Mouse (Mus musculus) embryonic facial prominence, embryonic 10.5 days (tissue): ENCODE measurements around the gene Dnajc1. TPM values are rescaled to one million over a fixed set of nuclear protein-coding genes. Genes with fewer than 3 reads are reported as not detected.

Experiments used
- DNase-seq: peaks from one replicate; pipeline ENCODE4 v3.0.0-alpha.2; 2017; ENCODE audit warnings: low spot score
- H3K27ac ChIP-seq: fragments of 300-500 bp; sonication (generic); replicated peaks from 2 replicates; pipeline ENCODE4 v1.5.1; 2016; ENCODE audit warnings: mild to moderate bottlenecking
- H3K27me3 ChIP-seq: fragments of 300-500 bp; sonication (generic); replicated peaks from 2 replicates; pipeline ENCODE4 v1.6.1; 2016; ENCODE audit warnings: low read depth, mild to moderate bottlenecking; ENCODE audit not compliant: poor library complexity, severe bottlenecking
- H3K36me3 ChIP-seq: fragments of 300-500 bp; sonication (generic); replicated peaks from 2 replicates; pipeline ENCODE4 v1.6.1; 2016; ENCODE audit warnings: mild to moderate bottlenecking, moderate library complexity
- H3K4me1 ChIP-seq: fragments of 300-500 bp; sonication (generic); 2 replicates; pipeline ENCODE4 v1.6.1; 2016
- H3K4me3 ChIP-seq: fragments of 300-500 bp; sonication (generic); 2 replicates; pipeline ENCODE4 v1.5.1; 2016; ENCODE audit warnings: mild to moderate bottlenecking, moderate library complexity
- H3K9me3 ChIP-seq: fragments of 300-500 bp; sonication (generic); 2 replicates; pipeline ENCODE4 v1.6.1; 2016; ENCODE audit warnings: mild to moderate bottlenecking
- WGBS: fragments of 180-500 bp; shearing (Covaris S2); methylation state at CpG from one replicate; pipeline ENCODE4 v1.1.7; 2016; 5-methylcytosine and 5-hydroxymethylcytosine counted together
- polyA plus RNA-seq: library from polyadenylated mRNA; unstranded; fragments of >200 nt; fragmentation: Nextera tagmentation; extraction: Ambion mirVana; gene quantifications from 2 replicates; pipeline ENCODE4 v1.2.1, GENCODE M21; 2016

The Dnajc1 gene
- polyA plus RNA-seq, 1 experiment from 2014 or later: 30.6 TPM

DNA sequence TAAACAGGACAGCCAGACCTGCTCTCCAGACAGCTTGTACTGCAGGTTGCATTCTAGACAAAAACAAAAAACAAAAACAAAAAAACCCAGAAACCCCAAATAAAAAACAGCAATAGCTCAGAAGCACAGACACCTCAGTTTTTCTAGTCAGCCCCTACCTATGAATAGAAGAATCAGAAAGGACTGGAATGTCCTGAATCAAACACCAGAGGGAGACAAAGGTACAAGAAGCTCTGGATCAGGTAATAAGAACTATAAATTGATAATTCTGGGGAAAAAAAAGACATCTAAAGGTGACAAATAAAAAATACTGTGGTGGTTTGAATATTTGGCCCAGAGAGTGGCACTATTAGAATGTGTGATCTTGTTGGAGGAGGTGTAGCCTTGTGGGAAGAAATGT is 37.3 kb downstream of the Dnajc1 start:
- Histone ChIP-seq H3K4me1 (no peaks in the 10 kb centered on the region), H3K27ac (no peak overlapping the region), H3K4me3 (no peak overlapping the region), H3K9me3 (peaks cover 7% of the 10 kb centered on the region; the same call in 1 of the 2 replicates), H3K27me3 (no peaks in the 10 kb centered on the region), H3K36me3 (peaks cover 10% of the 10 kb centered on the region)
- DNase-seq: no peak

DNA sequence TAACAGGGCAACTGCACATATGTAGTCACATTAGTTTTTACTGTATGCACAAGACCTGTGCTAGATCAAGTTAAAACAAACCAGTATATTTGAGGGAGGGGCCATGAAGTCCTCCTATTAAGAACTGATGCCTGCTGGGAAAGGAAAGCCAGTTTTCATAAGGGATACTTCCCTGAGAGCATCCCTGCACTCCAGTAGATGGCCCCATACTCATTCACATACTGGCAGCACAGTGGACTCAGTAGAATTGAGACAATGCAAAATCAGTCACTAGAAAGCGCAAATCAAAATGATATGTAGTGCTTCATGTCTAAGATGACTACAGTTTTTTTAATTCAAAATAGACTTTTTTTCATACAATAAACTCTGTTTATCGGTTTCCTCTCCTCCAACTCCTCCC is 40.0 kb downstream of the Dnajc1 start:
- Histone ChIP-seq H3K27me3 (no peaks in the 10 kb centered on the region), H3K27ac (no peak overlapping the region), H3K36me3 (peaks cover 10% of the 10 kb centered on the region), H3K9me3 (peaks cover 7% of the 10 kb centered on the region; the same call in 1 of the 2 replicates), H3K4me1 (no peaks in the 10 kb centered on the region), H3K4me3 (no peak overlapping the region)
- no peak for DNase-seq
- 92% methylated on average over 2 of the region's 2 CpGs for WGBS

DNA sequence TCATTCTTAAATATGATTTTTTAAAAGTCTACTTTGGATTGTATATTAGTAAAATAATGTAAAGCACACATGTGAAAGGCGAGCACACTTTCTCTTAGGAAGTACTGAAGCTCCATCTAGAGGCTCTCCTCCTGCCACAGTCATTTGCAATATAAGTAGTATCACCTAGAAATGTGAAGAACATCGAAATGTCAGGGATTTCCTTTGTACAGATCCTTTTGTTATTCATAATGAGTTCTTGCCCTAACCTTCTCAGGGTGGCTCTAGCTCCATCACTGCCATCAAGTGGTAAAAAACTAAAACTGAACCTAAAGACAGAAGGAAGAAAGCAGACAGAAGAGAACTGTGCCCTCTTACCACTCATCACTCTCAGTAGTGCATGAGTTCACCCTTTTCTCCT is 49.2 kb downstream of the Dnajc1 start:
- peaks cover 5% of the 10 kb centered on the region; the same call in 1 of the 2 replicates for H3K36me3 ChIP-seq
- no peak for DNase-seq
- WGBS: 62% methylated on average over 2 of the region's 2 CpGs

DNA sequence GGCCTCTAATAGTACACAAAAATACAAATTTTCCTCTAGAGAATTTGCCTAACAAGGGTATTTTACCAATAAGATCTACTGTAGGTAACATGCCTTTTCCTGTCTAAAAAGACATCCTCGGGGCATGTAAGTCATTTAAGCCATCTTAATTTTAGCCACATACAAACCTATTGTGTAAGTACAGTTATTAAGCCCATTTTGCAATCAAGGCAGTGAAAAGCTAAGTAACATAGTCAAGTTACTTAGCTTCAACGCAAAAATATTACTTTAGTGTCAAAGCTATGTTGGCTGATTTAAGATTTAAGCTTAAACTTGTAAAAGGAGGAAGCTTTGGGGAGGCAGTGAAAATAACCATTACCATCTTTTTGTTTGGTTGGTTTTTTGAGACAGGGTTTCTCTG is 74.0 kb downstream of the Dnajc1 start:
- no peak for DNase-seq
- Histone ChIP-seq H3K9me3 (peaks cover 7% of the 10 kb centered on the region; the same call in 1 of the 2 replicates), H3K4me1 (peaks cover 44% of the 10 kb centered on the region), H3K36me3 (peaks cover 15% of the 10 kb centered on the region), H3K4me3 (no peak overlapping the region), H3K27ac (no peak overlapping the region), H3K27me3 (no peaks in the 10 kb centered on the region)
- 70% methylated on average over 2 of the region's 2 CpGs for WGBS

More for the DNA sequence above, 49.2 kb downstream of the Dnajc1 start:
- H3K4me1 ChIP-seq: no peaks in the 10 kb centered on the region
- no peaks in the 10 kb centered on the region for H3K27me3 ChIP-seq
- H3K9me3 ChIP-seq: no peaks in the 10 kb centered on the region
- H3K4me3 ChIP-seq: no peak overlapping the region
- no peak overlapping the region for H3K27ac ChIP-seq

DNA sequence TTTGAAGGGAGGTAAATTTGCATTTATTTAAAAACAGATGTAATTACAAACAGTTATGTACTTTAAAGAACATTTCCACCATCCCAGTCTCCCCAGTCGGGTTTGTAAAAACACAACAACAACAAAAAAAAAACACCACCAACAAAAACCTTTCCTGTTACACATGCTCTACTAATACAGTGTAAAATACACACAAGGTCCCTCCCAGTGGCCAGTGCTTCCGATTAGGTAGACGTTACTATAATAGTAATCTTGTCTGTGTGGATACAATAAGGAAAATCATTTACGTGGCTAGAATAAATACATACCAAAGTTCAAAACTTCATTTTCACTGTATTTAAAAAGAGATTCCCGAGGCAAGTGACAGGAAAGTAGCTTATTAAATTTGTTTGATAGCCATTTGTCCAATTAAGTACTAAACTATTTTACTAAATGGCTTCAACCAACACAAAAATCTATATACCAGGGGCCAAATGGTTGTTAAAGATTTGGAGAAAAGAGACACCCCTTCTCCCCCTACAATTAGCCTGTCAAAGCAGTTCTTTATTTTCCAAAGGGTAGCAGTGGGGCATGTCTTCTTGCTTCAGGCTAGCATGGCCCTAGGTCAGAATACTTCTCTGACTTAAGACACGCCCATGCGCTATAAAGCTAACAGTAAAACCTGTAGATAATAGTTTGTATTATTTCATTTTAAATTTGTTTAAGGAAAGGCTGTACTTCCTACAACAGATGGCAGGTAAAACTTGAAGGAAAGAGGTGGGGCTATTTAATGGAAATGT is 74.9 kb downstream of the Dnajc1 start:
- H3K4me1 ChIP-seq: peaks cover 48% of the 10 kb centered on the region
- 0 out of 2 replicates have a peak overlapping the region, but pooled peaks have one; percentile 41 for H3K27ac ChIP-seq
- no peaks in the 10 kb centered on the region for H3K27me3 ChIP-seq
- 35% methylated on average over 7 of the region's 7 CpGs for WGBS
- no peak overlapping the region for H3K4me3 ChIP-seq
- H3K9me3 ChIP-seq: peaks cover 7% of the 10 kb centered on the region; the same call in 1 of the 2 replicates
- no peak for DNase-seq
- peaks cover 13% of the 10 kb centered on the region for H3K36me3 ChIP-seq

DNA sequence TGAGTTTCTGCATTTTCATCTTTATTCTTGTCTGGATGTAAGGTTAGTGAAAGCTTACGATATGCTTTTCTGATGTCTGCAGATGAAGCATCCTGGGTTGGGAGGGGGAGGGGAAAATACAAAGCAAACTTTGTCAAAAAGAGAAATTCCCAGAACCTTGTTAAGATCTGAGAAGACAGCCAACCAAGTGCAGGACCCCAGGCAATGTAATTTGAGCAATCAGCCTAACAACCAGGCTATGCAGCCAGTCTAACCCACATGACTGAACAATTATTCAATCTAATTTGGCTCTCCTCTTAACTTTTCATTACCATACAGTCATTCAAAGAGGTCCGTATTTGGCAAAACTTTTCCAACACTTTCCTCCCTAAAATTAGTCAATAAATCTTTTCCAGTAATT is 75.7 kb downstream of the Dnajc1 start:
- H3K27me3 ChIP-seq: no peaks in the 10 kb centered on the region
- peak overlapping the region; percentile 44 for H3K4me3 ChIP-seq
- WGBS: 15% methylated on average over 2 of the region's 2 CpGs
- H3K4me1 ChIP-seq: peaks cover 48% of the 10 kb centered on the region
- H3K27ac ChIP-seq: no peak overlapping the region
- peaks cover 6% of the 10 kb centered on the region; the same call in 1 of the 2 replicates for H3K9me3 ChIP-seq
- H3K36me3 ChIP-seq: peaks cover 7% of the 10 kb centered on the region
- DNase-seq: peak; percentile 64

DNA sequence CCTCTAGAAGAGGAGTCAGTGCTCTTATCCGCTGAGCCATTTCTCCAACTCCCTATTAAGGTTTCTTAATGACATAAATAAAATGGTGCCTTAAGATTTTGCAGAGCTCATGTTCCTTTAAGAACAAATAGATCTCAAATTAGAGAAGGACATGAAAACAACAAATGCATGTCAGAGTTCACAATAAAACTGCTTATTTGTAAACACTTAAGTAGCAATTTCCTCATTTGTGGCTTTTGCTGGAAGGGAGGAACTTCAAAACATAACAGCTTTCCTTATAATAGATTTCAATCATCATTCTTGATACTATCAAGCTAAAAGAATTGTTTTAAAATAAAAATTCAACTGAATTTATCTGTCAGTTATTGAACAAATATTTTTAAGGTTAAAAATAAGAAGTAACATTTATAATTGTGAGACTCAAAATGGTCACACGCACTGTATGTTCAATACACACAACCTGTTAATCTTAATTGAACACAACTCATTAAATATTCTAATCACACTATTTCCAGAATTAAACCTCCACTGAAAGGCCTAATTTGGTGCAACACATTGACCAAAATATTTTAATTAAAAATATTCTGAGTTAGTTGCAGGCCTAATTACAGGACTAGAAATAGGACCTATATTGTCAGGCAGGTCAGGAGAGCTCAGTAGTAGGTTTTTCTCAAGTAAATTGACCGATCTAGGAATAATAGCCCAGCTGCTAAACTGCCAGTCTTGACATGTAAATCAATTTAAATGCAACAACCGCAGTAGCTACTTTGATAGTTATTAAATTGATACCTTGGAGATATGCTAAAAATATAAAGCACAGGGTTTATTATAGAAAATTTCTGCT is 82.1 kb downstream of the Dnajc1 start:
- no peak for DNase-seq

DNA sequence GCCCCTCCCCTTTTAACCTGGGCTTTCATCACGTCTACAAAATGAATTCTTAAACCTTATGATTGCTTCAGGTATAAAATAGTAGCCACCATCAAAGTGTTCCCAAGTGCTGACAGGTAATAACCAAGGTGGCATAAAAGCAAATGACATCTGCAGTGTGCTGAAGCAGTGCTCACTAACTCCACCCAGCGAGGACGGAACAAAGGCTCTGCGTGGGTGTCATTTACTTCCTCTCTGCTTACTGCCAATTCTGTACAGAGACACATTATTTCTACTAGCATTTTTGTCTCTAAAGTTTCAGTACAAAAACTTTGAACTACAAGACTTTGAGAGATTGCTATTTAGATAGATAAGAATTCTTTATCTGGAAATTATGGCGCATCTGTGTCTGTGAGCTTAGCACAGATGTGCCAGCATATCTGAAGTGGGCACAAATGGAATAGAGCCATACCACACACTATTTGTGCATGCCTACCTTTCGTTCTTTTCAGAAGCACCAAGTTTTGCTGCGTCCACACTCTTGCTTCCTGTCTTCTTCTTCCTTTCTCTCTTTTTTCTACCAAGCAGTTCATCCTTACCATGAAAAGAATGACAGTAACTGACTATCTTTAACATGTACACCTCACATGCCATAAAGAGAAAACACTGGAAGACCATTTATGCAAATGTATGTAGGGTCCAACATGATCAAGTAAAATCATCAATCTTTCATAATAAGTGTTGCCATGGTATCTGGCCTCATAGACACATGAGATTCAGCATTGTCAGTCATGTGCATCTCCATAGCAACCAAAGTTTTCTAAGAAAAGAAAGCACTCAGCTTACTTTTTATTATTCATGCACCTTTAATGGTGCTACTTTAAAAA is 85.0 kb downstream of the Dnajc1 start:
- Histone ChIP-seq H3K36me3 (no peaks in the 10 kb centered on the region), H3K4me1 (no peaks in the 10 kb centered on the region), H3K27me3 (no peaks in the 10 kb centered on the region), H3K27ac (no peak overlapping the region), H3K9me3 (no peaks in the 10 kb centered on the region), H3K4me3 (no peak overlapping the region)
- no peak for DNase-seq
- 87% methylated on average over 7 of the region's 7 CpGs for WGBS

More for the DNA sequence above, 82.1 kb downstream of the Dnajc1 start:
- peaks cover 21% of the 10 kb centered on the region for H3K4me1 ChIP-seq
- WGBS: 78% methylated on average over 4 of the region's 4 CpGs
- H3K4me3 ChIP-seq: no peak overlapping the region
- H3K27me3 ChIP-seq: no peaks in the 10 kb centered on the region
- H3K9me3 ChIP-seq: no peaks in the 10 kb centered on the region
- no peaks in the 10 kb centered on the region for H3K36me3 ChIP-seq
- no peak overlapping the region for H3K27ac ChIP-seq

DNA sequence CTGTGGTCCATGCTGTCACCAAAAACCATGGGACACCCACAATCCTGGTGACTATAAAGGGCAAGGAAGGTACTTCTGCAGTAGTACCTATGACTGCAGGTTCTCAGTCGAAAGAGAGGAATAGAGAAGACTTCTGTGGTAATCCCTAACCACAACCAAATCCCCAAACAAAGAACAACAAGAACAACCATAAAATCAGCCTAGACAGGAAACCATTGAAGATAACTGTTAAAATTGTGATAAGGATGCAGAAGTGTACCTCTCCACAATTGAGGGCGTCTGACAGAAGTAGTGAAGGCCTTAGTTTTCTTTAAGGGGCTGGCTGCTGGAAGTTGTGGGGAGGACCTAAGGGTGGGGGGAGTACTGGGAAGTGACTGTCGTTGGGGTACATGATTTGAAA is 91.7 kb downstream of the Dnajc1 start:
- H3K27me3 ChIP-seq: no peaks in the 10 kb centered on the region
- H3K36me3 ChIP-seq: peaks cover 31% of the 10 kb centered on the region
- DNase-seq: no peak
- no peak overlapping the region for H3K27ac ChIP-seq
- H3K4me1 ChIP-seq: no peaks in the 10 kb centered on the region
- H3K9me3 ChIP-seq: no peaks in the 10 kb centered on the region
- no peak overlapping the region for H3K4me3 ChIP-seq
- WGBS: 80% methylated on average over 3 of the region's 3 CpGs

DNA sequence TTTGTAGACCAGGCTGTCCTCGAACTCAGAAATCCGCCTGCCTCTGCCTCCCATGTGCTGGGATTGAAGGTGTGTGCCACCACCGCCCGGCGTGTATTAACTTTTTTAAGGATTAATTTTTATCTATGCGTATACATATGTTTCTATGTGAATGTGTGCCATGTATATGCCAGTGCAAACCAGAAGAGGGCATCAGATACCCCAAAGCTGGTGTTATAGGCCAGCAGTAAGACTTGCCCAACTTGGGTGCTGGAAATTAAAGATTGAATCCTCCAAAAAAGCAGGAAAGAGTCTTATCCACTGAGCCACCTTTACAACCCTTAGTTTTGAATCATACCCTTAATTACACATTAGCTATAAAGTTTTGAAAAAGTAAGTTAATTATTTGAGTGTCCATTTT is 107.5 kb downstream of the Dnajc1 start:
- DNase-seq: no peak
- no peak overlapping the region for H3K4me3 ChIP-seq
- 0 out of 2 replicates have a peak, but pooled peaks cover 4% of the 10 kb centered on the region for H3K9me3 ChIP-seq
- H3K27ac ChIP-seq: no peak overlapping the region
- no peaks in the 10 kb centered on the region for H3K4me1 ChIP-seq
- WGBS: 96% methylated on average over 6 of the region's 6 CpGs
- no peaks in the 10 kb centered on the region for H3K27me3 ChIP-seq
- peaks cover 23% of the 10 kb centered on the region for H3K36me3 ChIP-seq

DNA sequence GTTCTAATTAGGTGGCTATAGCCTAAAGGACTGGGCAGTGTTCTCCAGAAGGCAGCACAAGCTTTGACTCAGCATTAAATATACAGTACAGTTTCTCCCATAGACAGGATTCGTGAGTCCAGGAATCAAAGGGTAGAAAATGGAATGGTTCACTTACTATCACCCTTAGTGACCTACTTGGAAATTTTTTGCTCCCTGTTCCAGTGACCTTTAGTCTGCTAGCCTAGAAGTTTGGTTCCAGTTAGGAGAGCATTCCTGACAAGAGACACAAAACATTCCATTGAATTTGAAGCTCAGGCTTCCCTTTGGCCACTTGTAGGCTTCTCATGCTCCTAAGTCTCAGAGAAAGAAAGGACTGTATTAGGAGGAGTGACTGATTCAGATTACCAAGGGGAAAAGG is 126.9 kb downstream of the Dnajc1 start:
- 83% methylated on average over 1 of the region's 1 CpGs for whole genome bisulfite sequencing
- H3K36me3 ChIP-seq: peaks cover 29% of the 10 kb centered on the region
- no peak for DNase-seq
- no peak overlapping the region for H3K4me3 ChIP-seq
- H3K4me1 ChIP-seq: no peaks in the 10 kb centered on the region
- no peaks in the 10 kb centered on the region for H3K27me3 ChIP-seq
- H3K9me3 ChIP-seq: no peaks in the 10 kb centered on the region
- no peak overlapping the region for H3K27ac ChIP-seq

DNA sequence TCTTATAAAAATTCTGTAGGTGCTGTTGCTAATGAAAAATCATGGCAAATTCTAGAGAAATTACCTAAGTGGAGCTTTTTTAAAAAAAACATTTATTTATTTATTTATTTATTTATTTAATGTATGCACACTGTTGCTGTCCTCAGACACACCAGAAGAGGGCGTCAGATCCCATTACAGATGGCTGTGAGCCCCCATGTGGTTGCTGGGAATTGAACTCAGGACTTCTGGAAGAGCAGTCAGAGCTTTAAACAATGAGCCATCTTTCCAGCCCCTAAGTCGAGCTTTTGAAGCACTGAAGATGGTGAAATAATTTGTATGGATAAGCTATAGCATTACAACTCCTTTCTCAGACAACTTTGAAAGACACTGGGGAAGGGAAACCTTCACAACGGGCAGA is 128.1 kb downstream of the Dnajc1 start:
- WGBS: 78% methylated on average over 3 of the region's 3 CpGs
- no peaks in the 10 kb centered on the region for H3K9me3 ChIP-seq

More for the DNA sequence above, 128.1 kb downstream of the Dnajc1 start:
- no peak overlapping the region for H3K27ac ChIP-seq
- DNase-seq: no peak
- no peaks in the 10 kb centered on the region for H3K27me3 ChIP-seq
- H3K4me3 ChIP-seq: no peak overlapping the region
- H3K4me1 ChIP-seq: no peaks in the 10 kb centered on the region
- peaks cover 27% of the 10 kb centered on the region for H3K36me3 ChIP-seq
